Mouse (Mus musculus) gastrocnemius, adult 2 months (tissue): Measurements from ENCODE around the gene Hbq1a. TPM values are rescaled to one million over a fixed set of nuclear protein-coding genes. Genes with fewer than 3 reads are reported as not detected.

Experiments used
- DNase-seq: peaks from one replicate; pipeline ENCODE4 v3.0.0; 2022
- H3K27ac ChIP-seq: fragments of 200-600 bp; 2 replicates; pipeline ENCODE4 v1.8.1; 2022; ENCODE audit warnings: mild to moderate bottlenecking
- H3K4me3 ChIP-seq: fragments of 200-600 bp; 2 replicates; pipeline ENCODE4 v1.8.1; 2022; ENCODE audit warnings: mild to moderate bottlenecking, moderate library complexity
- CTCF ChIP-seq: fragments of 200-600 bp; IDR thresholded peaks from 2 replicates; pipeline ENCODE4 v1.8.1; 2022; ENCODE audit warnings: antibody characterized with exemption, mild to moderate bottlenecking, moderate library complexity
- intact Hi-C: fragments of 180-260 bp; cut with DNase I; formaldehyde crosslinking; loops from one replicate; pipeline ENCODE4 v1.15.1; 2025
- total RNA-seq, 2 experiments: library from RNA; stranded (reverse); gene quantifications; 2 replicates each; pipeline ENCODE4 v1.2.3; 2021

The Hbq1a gene
- total RNA-seq, 2 experiments from 2014 or later: not detected

DNA sequence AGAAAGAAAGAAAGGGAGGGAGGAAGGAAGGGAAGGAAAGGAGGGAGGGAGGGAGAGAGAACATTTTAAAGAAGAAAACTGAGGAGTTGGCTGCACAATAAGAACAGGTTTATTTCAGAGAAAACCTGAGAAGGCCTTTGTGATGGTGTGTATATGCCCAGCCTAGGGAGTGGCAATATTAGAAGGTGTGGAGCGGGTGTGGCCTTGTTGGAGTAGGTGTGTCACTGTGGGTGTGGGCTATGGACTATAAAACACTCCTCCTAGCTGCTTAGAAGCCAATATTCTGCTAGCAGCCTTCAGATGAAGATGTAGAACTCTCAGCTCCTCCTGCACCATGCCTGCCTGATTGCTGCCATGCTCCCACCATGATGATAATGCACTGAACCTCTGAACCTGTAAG lies 43.5 kb downstream of the Hbq1a start:
- DNase-seq: no peak
- Histone ChIP-seq H3K27ac (no peak overlapping the region), H3K4me3 (no peak overlapping the region)
- intact Hi-C loops: loop anchor here (5.0 kb wide), 2 partner anchors 104 to 244 kb away; no protein-coding TSS in a partner anchor
- TF ChIP-seq CTCF: no peak

- no peak for DNase-seq
- no peak overlapping the region for H3K27ac ChIP-seq
- H3K4me3 ChIP-seq: no peak overlapping the region
- intact Hi-C loops: loop anchor here (5.0 kb wide), 1 partner anchor 52 kb away; no protein-coding TSS in a partner anchor
- TF ChIP-seq CTCF: no peak
Measured at GRCm38 (mm10) chr11:32345504-32346297, 45.8 kb downstream of the Hbq1a start.

DNA sequence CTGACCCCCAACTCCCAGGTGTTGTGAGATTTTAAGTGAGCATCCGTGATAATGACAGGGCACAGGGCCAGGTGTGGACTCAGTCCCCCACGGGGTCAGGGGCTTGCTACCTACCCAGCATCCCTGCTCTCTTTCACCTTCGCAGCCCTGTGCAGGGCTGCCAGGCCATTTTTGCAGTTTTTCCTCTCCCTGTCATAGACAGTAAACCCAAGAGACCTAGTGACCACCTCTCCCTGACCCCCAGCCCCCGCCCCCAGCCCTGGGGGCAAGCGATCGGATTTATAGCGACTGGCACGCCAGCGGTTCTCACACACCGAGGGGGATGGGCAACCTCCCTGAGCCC lies 47.4 kb downstream of the Hbq1a start:
- intact Hi-C loops: loop anchor here (5.0 kb wide), 1 partner anchor 50 kb away; no protein-coding TSS in a partner anchor
- Histone ChIP-seq H3K27ac (peak overlapping the region; percentile 90), H3K4me3 (peak overlapping the region; percentile 95)
- no peak for DNase-seq
- TF ChIP-seq CTCF: no peak

DNA sequence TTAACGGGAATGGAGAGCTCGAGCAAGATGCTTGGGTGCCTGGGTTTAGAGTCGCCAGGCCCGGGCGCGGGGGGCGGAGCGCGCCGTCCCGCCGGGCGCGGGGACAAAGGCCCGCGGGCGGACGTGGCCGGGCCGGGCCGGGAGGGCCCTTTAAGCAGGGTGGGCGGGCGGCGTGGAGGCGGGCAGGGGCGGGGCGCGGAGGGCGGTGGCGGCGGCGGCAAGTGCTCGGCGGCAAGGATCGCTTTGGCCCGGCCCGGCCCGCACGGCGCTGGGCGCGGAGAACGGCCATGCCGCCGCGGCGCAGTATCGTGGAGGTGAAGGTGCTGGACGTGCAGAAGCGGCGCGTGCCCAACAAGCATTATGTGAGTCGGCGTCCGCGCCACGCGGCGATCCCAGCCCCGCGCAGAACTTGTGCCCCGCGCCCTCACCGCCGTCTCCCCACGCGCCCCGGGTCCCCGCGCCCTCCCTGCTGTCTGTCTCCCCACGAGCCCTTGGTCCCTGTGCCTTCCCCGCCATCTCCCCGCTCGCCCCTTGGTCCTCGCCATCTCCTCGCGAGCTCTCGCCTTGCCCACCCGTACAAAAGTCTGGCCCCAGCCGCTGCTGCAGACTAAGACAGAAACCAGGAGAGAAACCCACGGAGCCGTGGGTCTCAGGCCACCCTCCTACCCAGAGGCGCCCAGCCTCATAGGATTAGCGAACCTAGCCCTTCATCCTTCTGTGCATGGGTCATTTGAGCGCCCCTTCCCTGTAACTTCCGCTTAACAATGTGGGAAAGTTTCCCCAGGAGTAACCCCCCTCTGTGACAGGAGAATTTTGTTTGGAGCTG lies 48.0 kb downstream of the Hbq1a start, which contains the start of gene Sh3pxd2b:
Sh3pxd2b (plus strand) TSS at position 214 of the 826 bp plus-strand sequence.
- H3K4me3 ChIP-seq: peak within 1 kb of the TSS; percentile 95
- intact Hi-C loops: loop anchor here (5.0 kb wide), 1 partner anchor 49 kb away; no protein-coding TSS in a partner anchor
- TF ChIP-seq CTCF: no peak
- DNase-seq: peak; percentile 89
- peak within 1 kb of the TSS; percentile 90 for H3K27ac ChIP-seq

GRCm38 (mm10) chr11:32348433-32349283 lies 48.8 kb downstream of the Hbq1a start:
- intact Hi-C loops: loop anchor here (5.0 kb wide), 1 partner anchor 49 kb away; no protein-coding TSS in a partner anchor
- H3K27ac ChIP-seq: peak overlapping the region; percentile 90
- peak overlapping the region; percentile 95 for H3K4me3 ChIP-seq
- TF ChIP-seq CTCF: no peak
- DNase-seq: no peak

- no peak for TF ChIP-seq CTCF
- DNase-seq: peak; percentile 52
- peak overlapping the region; percentile 95 for H3K4me3 ChIP-seq
- H3K27ac ChIP-seq: peak overlapping the region; percentile 90
- intact Hi-C loops: loop anchor here (5.0 kb wide), 1 partner anchor 48 kb away; no protein-coding TSS in a partner anchor
Measured at GRCm38 (mm10) chr11:32349284-32349953, 49.5 kb downstream of the Hbq1a start.

Other genes starting within 250 kb of the Hbq1a start
- gene Il9r, start 99.8 kb upstream of the Hbq1a start, total RNA-seq: not detected
- 1 to 10 TPM; 9.5 to 9.7 TPM for gene Snrnp25, start 94.7 kb upstream of the Hbq1a start, total RNA-seq
- 10 to 100 TPM; 17.9 to 19.9 TPM for gene Rhbdf1, start 77.8 kb upstream of the Hbq1a start, total RNA-seq
- gene Mpg, start 73.6 kb upstream of the Hbq1a start, total RNA-seq: 1 to 10 TPM; 3.1 to 5.3 TPM
- gene Nprl3, start 32.4 kb upstream of the Hbq1a start, total RNA-seq: 10 to 100 TPM; 25.6 to 29.6 TPM
- gene Hba-x, start 23.7 kb upstream of the Hbq1a start, total RNA-seq: not detected
- 100 to 1,000 TPM; 219 to 309 TPM for gene Hba-a1, start 16.6 kb upstream of the Hbq1a start, total RNA-seq
- not detected for gene Hbq1b, start 13.1 kb upstream of the Hbq1a start, total RNA-seq
- gene Hba-a2, start 3.6 kb upstream of the Hbq1a start, total RNA-seq: 100 to 1,000 TPM; 153 to 208 TPM
- 1 to 10 TPM; 2.5 to 7.1 TPM for gene Sh3pxd2b, start 47.8 kb downstream of the Hbq1a start, total RNA-seq
- gene Ubtd2, start 155.3 kb downstream of the Hbq1a start, total RNA-seq: 10 to 100 TPM in 1 of 2 experiments, 1 to 10 TPM in 1; 9.3 to 12.1 TPM
- 1 to 10 TPM; 1.0 to 2.0 TPM for gene Efcab9, start 232.0 kb downstream of the Hbq1a start, total RNA-seq
- gene Stk10, start 233.2 kb downstream of the Hbq1a start, total RNA-seq: 1 to 10 TPM; 1.9 to 3.8 TPM